Mouse (Mus musculus): ENCODE measurements around the gene Apobec1. TPM values are rescaled to one million over a fixed set of nuclear protein-coding genes. Genes with fewer than 3 reads are reported as not detected.
A peak's percentile ranks its signal among the peaks of the same experiment; 100 is the strongest.
"Not testable (repeated sequence)": the region's sequence is repeated elsewhere in the genome, so short reads cannot be mapped to it uniquely, and the experiment has no call there.

Gene Apobec1
- polyA plus RNA-seq, 1 experiment = 9.4 TPM

DNA sequence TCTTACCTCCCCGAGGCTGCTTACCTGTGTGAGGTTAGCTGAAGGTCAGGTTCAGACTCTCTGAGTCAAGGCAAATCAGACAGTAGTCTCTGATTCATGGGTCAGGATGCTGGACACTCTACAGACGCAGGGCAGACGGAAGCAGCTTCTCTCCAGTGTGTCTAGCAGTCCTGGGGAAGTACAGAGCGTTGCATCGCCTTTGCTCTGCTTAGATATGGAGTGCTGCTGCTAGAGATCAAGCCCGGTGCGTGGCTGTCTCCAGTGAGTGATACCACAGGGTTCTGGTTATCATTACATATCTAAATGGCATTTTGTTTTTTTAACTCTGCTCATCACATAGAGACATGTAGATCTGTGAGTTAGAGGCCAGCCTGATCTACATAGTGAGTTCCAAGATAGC, 5.6 kb downstream of the Apobec1 start:
- no peaks in the 10 kb centered on the region; the same call in 1 of the 2 replicates for H3K4me1 ChIP-seq (ENCODE audit: control insufficient read depth, insufficient read depth, low read length)
- TF ChIP-seq CTCF (IDR thresholded peaks at IDR 0.05; ENCODE audit: borderline replicate concordance, insufficient read depth, low read length) (no peak), POLR2A (IDR thresholded peaks at IDR 0.05; ENCODE audit: low read depth, low read length) (no peak)
- no peak overlapping the region for H3K27ac ChIP-seq (ENCODE audit: insufficient read depth, low read length)
- no peak overlapping the region for H3K4me3 ChIP-seq (ENCODE audit: insufficient read depth, low read length)

DNA sequence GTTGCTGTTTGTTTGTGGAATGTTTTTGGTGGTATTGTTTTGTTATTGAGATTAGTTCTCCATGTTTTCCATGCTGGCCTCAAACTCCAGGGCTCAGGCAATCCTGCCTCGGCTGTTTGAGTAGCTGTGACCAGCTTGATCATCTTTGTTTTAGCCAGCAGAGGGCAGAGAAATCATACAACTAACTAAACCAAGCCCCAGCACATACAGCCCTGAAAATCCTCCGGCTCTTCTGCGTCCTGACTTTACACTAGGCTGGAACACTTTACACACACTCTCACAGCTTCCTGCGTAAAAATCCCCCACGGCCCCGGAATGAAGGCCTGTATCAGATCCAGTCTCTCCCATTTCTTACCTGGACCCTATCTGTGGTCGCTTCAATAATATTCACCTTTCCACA, 6.6 kb downstream of the Apobec1 start:
- TF ChIP-seq POLR2A (IDR thresholded peaks at IDR 0.05; ENCODE audit: low read depth, low read length) = no peak
- no peak for TF ChIP-seq CTCF (IDR thresholded peaks at IDR 0.05; ENCODE audit: borderline replicate concordance, insufficient read depth, low read length)
- Histone ChIP-seq H3K4me1 (ENCODE audit: control insufficient read depth, insufficient read depth, low read length) (no peaks in the 10 kb centered on the region; the same call in 1 of the 2 replicates), H3K4me3 (ENCODE audit: insufficient read depth, low read length) (no peak overlapping the region), H3K27ac (ENCODE audit: insufficient read depth, low read length) (no peak overlapping the region)

DNA sequence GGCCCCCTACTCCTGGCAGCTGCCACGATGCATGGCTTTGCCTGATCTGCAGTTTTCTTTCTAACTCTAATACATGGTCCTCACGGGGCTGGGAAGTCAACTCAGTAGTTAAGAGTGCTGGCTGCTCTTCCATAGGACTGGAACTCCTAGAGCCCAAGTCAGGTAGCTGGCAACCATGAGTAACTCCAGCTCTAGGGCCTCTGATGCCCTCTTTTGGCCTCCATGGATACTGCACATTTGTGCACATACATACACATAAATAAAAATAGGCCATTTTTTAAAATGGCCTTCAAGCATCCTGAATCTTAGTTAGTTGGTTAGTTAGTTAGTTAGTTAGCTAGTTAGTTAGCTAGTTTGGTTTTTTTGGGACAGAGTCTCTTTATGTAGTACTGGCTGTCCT, 9.3 kb downstream of the Apobec1 start:
- Histone ChIP-seq H3K4me3 (ENCODE audit: insufficient read depth, low read length) (no peak overlapping the region), H3K27ac (ENCODE audit: insufficient read depth, low read length) (no peak overlapping the region), H3K4me1 (ENCODE audit: control insufficient read depth, insufficient read depth, low read length) (no peaks in the 10 kb centered on the region)
- TF ChIP-seq POLR2A (IDR thresholded peaks at IDR 0.05; ENCODE audit: low read depth, low read length) (no peak), CTCF (IDR thresholded peaks at IDR 0.05; ENCODE audit: borderline replicate concordance, insufficient read depth, low read length) (no peak)

DNA sequence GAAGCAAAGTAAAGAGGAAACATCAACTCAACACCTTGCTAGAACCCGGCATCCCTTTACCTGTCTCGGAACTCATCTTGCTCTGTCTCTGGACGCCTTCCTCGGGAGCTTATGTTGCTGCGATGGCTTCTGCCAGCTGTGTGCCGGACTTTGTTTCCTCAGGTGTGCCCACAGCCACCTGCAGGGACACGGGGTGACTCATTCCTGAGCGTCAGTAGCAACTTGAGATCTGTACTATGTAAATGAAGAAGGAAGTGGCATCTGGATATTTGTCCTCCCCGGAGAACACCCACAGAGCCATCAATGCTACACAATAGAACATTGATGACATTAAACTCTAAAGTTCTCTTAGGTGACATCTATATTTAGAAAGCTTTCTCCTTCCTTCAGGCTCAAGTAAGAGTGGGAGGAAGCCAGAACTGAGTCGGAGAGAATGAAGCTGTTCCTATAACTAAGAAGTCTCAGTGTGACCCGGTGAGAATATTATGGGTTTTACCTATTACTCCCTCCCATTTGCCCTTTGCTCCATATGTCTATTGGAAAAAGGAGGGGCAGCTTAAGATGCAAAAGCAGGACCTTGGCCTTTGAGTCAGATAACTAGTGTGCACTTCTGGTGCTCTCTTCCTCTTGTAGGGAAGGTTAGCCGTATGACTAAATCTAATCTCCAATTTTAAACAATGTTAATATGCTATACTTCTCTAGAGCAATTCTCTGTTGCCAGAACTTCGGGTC, 11.1 kb downstream of the Apobec1 start:
- no peak for TF ChIP-seq CTCF (IDR thresholded peaks at IDR 0.05; ENCODE audit: borderline replicate concordance, insufficient read depth, low read length)
- TF ChIP-seq POLR2A (IDR thresholded peaks at IDR 0.05; ENCODE audit: low read depth, low read length) = no peak
- no peak overlapping the region for H3K27ac ChIP-seq (ENCODE audit: insufficient read depth, low read length)
- H3K4me3 ChIP-seq (ENCODE audit: insufficient read depth, low read length) = no peak overlapping the region
- no peaks in the 10 kb centered on the region for H3K4me1 ChIP-seq (ENCODE audit: control insufficient read depth, insufficient read depth, low read length)

DNA sequence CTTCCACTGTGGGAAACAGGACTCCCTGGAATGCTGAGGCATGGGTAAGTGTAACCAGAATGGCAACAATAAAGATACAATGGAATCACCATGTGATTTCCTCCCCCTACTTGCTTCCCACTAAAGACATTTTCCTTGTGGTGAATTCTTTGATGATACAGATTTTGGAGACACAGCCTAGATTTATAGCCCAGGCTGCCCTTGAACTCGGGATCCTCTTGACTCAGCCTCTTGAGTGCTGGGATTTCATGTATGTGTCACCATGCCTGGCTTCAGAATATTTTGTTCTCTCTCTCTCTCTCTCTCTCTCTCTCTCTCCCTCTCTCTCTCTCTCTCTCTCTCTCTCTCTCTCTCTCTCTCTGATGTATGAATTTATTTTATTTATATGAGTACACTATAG, 23.2 kb downstream of the Apobec1 start:
- Histone ChIP-seq H3K4me3 (ENCODE audit: insufficient read depth, low read length) (no peak overlapping the region), H3K4me1 (ENCODE audit: control insufficient read depth, insufficient read depth, low read length) (no peaks in the 10 kb centered on the region), H3K27ac (ENCODE audit: insufficient read depth, low read length) (no peak overlapping the region)
- no peak for TF ChIP-seq POLR2A (IDR thresholded peaks at IDR 0.05; ENCODE audit: low read depth, low read length)
- no peak for TF ChIP-seq CTCF (IDR thresholded peaks at IDR 0.05; ENCODE audit: borderline replicate concordance, insufficient read depth, low read length)

DNA sequence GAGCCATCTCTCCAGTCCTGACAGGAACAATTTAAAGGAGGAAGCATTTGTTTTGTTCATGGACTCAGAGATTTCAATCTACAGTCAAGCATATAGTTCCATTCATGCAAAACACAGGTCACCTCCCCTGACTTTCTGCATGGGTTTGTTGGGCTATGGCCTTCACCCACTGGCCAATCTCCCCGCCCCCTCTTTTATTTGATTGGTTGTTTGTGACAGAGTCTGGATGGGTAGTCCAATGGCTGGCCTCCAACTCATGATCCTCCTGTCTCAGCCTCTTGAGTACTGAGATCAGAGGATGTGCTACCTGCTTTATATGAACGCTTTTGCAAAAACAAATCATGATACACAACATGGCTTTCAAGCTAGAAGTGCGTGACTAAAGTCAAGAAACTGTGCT, 25.2 kb downstream of the Apobec1 start:
- H3K4me1 ChIP-seq (ENCODE audit: control insufficient read depth, insufficient read depth, low read length) = no peaks in the 10 kb centered on the region
- no peak overlapping the region for H3K4me3 ChIP-seq (ENCODE audit: insufficient read depth, low read length)
- no peak overlapping the region for H3K27ac ChIP-seq (ENCODE audit: insufficient read depth, low read length)
- TF ChIP-seq POLR2A (IDR thresholded peaks at IDR 0.05; ENCODE audit: low read depth, low read length) = no peak
- no peak for TF ChIP-seq CTCF (IDR thresholded peaks at IDR 0.05; ENCODE audit: borderline replicate concordance, insufficient read depth, low read length)

DNA sequence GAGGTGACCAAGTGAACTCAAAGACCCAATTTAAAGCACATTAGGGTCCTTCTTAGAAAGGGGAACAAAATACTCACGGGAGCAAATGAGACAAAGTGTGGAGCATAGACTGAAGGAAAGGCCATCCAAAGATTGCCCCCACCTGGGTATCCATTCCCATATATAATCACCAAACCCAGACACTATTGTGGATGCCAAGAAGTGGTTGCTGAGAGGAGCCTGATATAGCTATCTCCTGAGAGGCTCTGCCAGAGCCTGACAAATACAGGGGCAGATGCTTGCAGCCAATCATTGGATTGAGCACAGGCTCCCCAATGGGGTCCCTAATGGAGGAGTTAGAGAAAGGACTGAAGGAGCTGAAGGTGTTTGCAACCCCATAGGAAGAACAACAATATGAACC, 27.2 kb downstream of the Apobec1 start:
- not testable (repeated sequence) for H3K4me1 ChIP-seq (ENCODE audit: control insufficient read depth, insufficient read depth, low read length); H3K27ac ChIP-seq (ENCODE audit: insufficient read depth, low read length); H3K4me3 ChIP-seq (ENCODE audit: insufficient read depth, low read length)

DNA sequence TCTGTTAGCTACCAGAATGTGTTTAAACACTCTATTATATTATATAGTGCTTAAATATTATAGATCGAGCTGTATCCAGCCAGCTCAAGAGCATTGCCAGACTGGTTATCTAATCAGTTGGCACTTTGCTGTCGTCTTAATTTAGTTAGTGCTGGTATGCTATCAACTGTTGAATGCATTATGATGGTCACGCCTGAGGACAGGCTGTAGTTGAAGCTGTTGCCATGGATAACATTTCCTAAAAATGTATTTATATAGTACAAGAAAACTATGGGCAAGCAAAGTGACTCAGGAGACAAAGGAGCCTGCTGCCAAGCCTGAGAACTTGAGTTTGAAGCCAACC, 30.7 kb downstream of the Apobec1 start:
- TF ChIP-seq POLR2A (IDR thresholded peaks at IDR 0.05; ENCODE audit: low read depth, low read length) (no peak), CTCF (IDR thresholded peaks at IDR 0.05; ENCODE audit: borderline replicate concordance, insufficient read depth, low read length) (no peak)
- no peak overlapping the region for H3K27ac ChIP-seq (ENCODE audit: insufficient read depth, low read length)
- H3K4me1 ChIP-seq (ENCODE audit: control insufficient read depth, insufficient read depth, low read length) = peaks cover 5% of the 10 kb centered on the region
- H3K4me3 ChIP-seq (ENCODE audit: insufficient read depth, low read length) = no peak overlapping the region

DNA sequence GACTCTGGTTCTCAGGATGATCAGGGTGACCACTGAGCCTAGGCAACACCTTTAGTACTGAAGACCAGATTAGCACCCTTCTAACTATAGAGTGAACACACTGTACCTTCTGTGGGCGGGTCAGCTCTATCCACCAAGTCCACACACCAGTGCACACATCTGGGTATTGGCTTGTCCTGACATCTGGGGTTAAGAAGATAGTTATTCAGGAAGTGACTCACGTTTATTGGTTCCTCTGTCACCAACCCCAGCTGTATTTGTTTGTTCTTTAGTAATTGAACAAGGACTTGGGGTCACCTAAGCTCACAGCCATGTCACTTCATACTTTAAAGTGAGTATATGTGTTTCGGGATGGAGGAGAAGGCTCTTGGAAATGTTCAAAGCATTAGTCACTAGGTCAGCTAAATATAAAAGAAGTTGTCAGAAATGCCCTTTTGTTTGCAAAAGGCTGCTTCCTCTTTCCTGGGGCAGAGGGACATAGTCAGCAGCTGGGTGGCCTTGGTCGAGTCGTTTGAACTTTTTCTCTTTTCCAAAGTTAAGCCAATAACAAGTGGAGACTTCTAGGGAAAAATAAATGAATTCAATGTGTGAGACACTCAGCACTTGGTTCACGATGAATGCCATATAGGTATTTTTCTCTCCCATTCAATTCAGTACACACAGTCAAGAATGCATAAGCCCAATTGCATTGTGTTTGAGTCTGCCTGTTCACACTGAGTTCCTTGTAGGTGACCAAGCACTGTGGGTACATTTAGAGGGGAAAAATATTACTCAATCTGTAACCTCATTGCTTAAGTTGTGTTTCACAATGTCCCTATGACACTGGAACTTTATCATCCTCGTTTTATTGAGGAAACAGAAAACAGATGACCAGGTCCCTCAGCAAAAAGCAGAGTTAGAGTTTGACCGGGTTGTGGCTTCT, 31.3 kb downstream of the Apobec1 start:
- H3K27ac ChIP-seq (ENCODE audit: insufficient read depth, low read length) = peak overlapping the region; percentile 8; the same call in 1 of the 2 replicates
- H3K4me1 ChIP-seq (ENCODE audit: control insufficient read depth, insufficient read depth, low read length) = peaks cover 5% of the 10 kb centered on the region
- TF ChIP-seq POLR2A (IDR thresholded peaks at IDR 0.05; ENCODE audit: low read depth, low read length) = no peak
- H3K4me3 ChIP-seq (ENCODE audit: insufficient read depth, low read length) = no peak overlapping the region

DNA sequence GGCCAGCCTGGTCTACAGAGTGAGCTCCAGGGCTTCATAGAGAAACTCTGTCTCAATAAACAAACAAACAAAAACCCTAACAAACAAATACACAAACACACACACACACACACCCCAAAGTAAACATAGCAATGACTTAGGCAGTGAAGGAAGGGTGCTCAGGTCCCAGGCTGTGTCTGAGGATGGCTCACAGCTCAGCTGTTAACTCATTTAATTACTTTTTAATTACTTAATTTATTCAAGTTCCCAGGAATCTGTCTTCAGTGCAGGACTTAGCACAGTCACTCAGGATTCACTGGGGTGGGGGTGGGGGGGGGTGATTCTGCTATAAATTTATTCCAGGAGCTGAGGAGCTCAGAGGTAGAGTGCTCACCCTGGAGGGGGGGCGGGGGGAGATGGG, 32.5 kb downstream of the Apobec1 start:
- H3K4me1 ChIP-seq (ENCODE audit: control insufficient read depth, insufficient read depth, low read length) = peaks cover 5% of the 10 kb centered on the region
- no peak overlapping the region for H3K27ac ChIP-seq (ENCODE audit: insufficient read depth, low read length)
- no peak overlapping the region for H3K4me3 ChIP-seq (ENCODE audit: insufficient read depth, low read length)
- TF ChIP-seq CTCF (IDR thresholded peaks at IDR 0.05; ENCODE audit: borderline replicate concordance, insufficient read depth, low read length) = no peak

Data from embryonic fibroblast, embryonic 13.5 days (primary cell).